Mouse (Mus musculus) spleen, adult 2 months (tissue): Measurements from ENCODE around the gene Tulp4.

Source experiments
- CTCF ChIP-seq: fragments of 200-500 bp; IDR thresholded peaks from 2 replicates; pipeline ENCODE4 v1.5.1; 2011; ENCODE audit warnings: mild to moderate bottlenecking, inconsistent platforms; ENCODE audit not compliant: insufficient read depth, insufficient read length, insufficient replicate concordance; ENCODE audit errors: extremely low read depth
- POLR2A ChIP-seq: fragments of 200-500 bp; IDR thresholded peaks from 2 replicates; pipeline ENCODE4 v1.6.1; 2011; ENCODE audit warnings: low read depth, low read length, inconsistent platforms

GRCm38 (mm10) chr17:6107015-6107601 is 871 bp downstream of the Tulp4 start:
- TF ChIP-seq POLR2A = no peak
- no peak for TF ChIP-seq CTCF
